Mouse (Mus musculus) retina, postnatal 7 days (tissue): ENCODE measurements around the gene Ripply2.

Experiments
- DNase-seq: peaks from one replicate; pipeline ENCODE4 v3.0.0-alpha.2; 2012; ENCODE audit warnings: low read depth, low spot score

The Ripply2 gene

GRCm38 (mm10) chr9:87025764-87026163, 10.4 kb downstream of the Ripply2 start:
- no peak for DNase-seq

GRCm38 (mm10) chr9:87027423-87028084, 12.2 kb downstream of the Ripply2 start:
- DNase-seq: peak; percentile 61

GRCm38 (mm10) chr9:87032196-87032595, 16.9 kb downstream of the Ripply2 start:
- DNase-seq: no peak

GRCm38 (mm10) chr9:87034831-87035580, 19.7 kb downstream of the Ripply2 start:
- no peak for DNase-seq

- no peak for DNase-seq
These were observed 34.1 kb downstream of the Ripply2 start for GRCm38 (mm10) chr9:87049425-87049824.

- DNase-seq: no peak
These were observed 40.4 kb downstream of the Ripply2 start for GRCm38 (mm10) chr9:87055547-87056235.

- no peak for DNase-seq
These were observed 47.0 kb downstream of the Ripply2 start for GRCm38 (mm10) chr9:87062337-87062736.

- DNase-seq: no peak
These were observed 52.8 kb downstream of the Ripply2 start for GRCm38 (mm10) chr9:87068160-87068559.
